Mouse (Mus musculus) G1E (cell line): ENCODE results near the gene Katnal1.

Experiments used
- CTCF ChIP-seq: IDR thresholded peaks from 2 replicates; pipeline ENCODE4 v1.5.1; 2012; ENCODE audit warnings: low read depth, low read length, inconsistent platforms, mixed read lengths
- GATA1 ChIP-seq: IDR thresholded peaks from 2 replicates; pipeline ENCODE4 v1.6.1; 2012; ENCODE audit warnings: borderline replicate concordance, low read length, inconsistent platforms, mixed read lengths
- POLR2AphosphoS5 ChIP-seq: IDR thresholded peaks from 2 replicates; pipeline ENCODE4 v1.6.1; 2012; ENCODE audit warnings: low read depth, low read length, inconsistent platforms; ENCODE audit not compliant: insufficient replicate concordance

- TF ChIP-seq GATA1 = no peak
- no peak for TF ChIP-seq CTCF
- no peak for TF ChIP-seq POLR2AphosphoS5
Measured at GRCm38 (mm10) chr5:148931301-148931700, 2.2 kb upstream of the Katnal1 start.
